Mouse (Mus musculus) C3H10T1/2 (cell line): ENCODE data around the gene Defb46. TPM values are rescaled to one million over a fixed set of nuclear protein-coding genes. Genes with fewer than 3 reads are reported as not detected.

Experiments
- polyA plus RNA-seq, 2 experiments: library from polyadenylated mRNA; unstranded; fragments of >200 nt; fragmentation: generic; extraction: Trizol; gene quantifications; one replicate each; pipeline ENCODE4 v1.2.1; 2012; ENCODE audit warnings: missing spikeins in 2 of 2

Gene Defb46
- not detected for polyA plus RNA-seq

DNA sequence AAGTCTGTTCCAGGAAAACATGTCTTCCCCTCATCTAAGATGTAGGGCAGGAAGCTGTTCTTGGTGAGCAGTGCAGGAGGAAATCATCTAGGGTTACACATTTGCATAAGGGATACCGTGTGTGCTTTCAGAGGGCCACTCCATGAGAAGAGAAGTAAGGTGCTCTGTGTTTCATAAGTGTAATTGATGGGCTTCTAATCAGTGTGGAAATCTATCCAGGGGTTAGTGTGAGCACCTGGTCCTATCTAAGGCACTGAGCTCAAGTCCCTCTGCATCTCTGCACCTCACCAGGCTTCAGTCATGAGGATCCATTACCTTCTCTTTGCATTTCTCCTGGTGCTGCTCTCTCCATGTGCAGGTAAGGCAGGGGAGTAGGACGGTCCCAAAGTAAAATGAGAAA, at the start of gene Defb46:
Defb46 (plus strand) TSS at position 301 of the 400 bp plus-strand sequence.

DNA sequence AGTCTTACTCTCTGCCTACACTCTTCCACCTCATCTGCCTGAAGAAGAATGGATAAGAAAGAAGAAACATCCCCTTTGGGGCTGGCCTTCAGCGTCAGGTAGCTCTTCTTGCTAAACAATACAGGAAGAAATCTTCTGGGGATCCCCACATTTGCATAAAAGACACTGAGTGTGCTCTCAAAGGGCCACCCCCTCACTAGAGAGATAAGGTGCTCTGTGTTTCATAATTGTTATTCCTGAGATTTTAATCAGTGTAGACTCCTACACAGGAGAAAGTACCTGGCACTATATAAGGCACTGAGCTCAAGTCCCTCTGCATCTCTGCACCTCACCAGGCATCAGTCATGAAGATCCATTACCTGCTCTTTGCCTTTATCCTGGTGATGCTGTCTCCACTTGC, 14.6 kb upstream of the Defb46 start, which contains the start of gene Defb6:
Defb6 (plus strand) TSS at position 318 of the 400 bp plus-strand sequence.

DNA sequence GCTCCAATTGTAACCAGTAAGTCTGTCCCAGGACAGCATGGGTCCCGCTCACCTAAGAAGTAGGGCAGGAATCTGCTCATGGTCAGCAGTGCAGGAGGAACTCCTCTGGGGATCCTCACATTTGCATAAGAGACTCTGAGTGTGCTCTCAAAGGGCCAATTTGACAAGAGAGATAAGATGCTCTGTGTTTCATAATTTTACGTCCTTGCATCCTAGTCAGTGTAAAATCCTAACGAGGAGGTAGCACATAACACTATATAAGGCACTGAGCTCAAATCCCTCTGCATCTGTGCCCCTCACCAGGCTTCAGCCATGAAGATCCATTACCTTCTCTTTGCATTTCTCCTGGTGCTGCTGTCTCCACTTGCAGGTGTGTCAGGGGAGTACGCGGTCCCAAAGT, 7.6 kb downstream of the Defb46 start, which contains the start of gene Defb5:
Defb5 (plus strand) TSS at position 301 of the 400 bp plus-strand sequence.

Other genes with a start within 250 kb of the Defb46 start
- not detected for gene Defb37, start 248.9 kb upstream of the Defb46 start, polyA plus RNA-seq
- gene Defb38, start 213.3 kb upstream of the Defb46 start, polyA plus RNA-seq, result not detected
- not detected for gene Defb39, start 175.1 kb upstream of the Defb46 start, polyA plus RNA-seq
- not detected for gene Defb12, start 125.1 kb upstream of the Defb46 start, polyA plus RNA-seq
- not detected for gene Defb34, start 116.2 kb upstream of the Defb46 start, polyA plus RNA-seq
- not detected for gene Gm45826, start 99.1 kb upstream of the Defb46 start, polyA plus RNA-seq
- gene Defb14, start 45.6 kb upstream of the Defb46 start, polyA plus RNA-seq, result not detected
- not detected for gene Defb4, start 41.2 kb upstream of the Defb46 start, polyA plus RNA-seq
- not detected for gene Defb6, start 14.4 kb upstream of the Defb46 start, polyA plus RNA-seq
- gene Defb5, start 7.7 kb downstream of the Defb46 start, polyA plus RNA-seq, result not detected
- not detected for gene Defb3, start 53.4 kb downstream of the Defb46 start, polyA plus RNA-seq
- gene Defb8, start 207.7 kb downstream of the Defb46 start, polyA plus RNA-seq, result not detected